Mouse (Mus musculus) c-Kit-positive CD71-positive TER-119-negative erythroid progenitor cells, embryonic 14.5 days (primary cell): ENCODE results near the gene Setd6.

Experiments
- DNase-seq: peaks from one replicate; pipeline ENCODE4 v3.0.0-alpha.2; 2013; ENCODE audit warnings: low read depth

The Setd6 gene

DNA sequence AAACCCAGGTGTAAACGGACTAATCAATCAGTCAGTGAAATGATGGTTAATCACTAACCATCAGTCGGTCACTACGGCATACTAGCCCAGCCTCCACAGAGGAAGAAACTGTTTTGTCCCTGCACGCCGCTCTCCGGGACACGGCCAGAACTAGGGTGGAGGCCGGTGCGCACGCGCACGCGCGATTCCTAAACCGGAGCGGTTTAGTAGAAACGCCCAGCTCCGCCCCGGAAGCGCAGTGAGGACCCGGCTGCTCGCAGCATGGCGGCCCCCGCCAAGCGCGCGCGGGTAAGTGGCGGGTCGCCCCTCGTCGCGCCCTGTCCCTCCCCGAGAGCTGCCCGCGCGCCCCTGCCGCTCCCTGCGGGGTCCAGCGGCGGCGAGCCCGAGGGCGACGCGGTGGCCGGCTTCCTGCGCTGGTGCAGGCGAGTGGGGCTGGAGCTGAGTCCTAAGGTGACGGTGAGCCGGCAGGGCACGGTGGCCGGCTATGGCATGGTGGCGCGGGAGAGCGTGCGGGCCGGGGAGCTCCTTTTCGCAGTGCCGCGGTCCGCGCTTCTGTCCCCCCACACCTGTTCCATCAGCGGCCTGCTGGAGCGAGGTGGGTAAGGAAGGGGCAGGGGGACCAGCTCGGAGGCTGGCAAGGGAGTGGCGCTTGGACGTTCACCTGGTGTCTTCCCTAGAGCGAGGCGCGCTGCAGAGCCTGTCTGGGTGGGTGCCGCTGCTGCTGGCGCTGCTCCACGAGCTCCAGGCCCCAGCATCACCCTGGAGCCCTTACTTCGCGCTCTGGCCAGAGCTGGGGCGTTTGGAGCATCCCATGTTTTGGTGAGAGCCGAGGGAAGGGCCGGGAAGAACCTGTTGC is at the start of gene Setd6:
Gene Setd6 (plus strand): TSS at position 206 of the 856 bp plus-strand sequence.
- DNase-seq = peak; percentile 85

DNA sequence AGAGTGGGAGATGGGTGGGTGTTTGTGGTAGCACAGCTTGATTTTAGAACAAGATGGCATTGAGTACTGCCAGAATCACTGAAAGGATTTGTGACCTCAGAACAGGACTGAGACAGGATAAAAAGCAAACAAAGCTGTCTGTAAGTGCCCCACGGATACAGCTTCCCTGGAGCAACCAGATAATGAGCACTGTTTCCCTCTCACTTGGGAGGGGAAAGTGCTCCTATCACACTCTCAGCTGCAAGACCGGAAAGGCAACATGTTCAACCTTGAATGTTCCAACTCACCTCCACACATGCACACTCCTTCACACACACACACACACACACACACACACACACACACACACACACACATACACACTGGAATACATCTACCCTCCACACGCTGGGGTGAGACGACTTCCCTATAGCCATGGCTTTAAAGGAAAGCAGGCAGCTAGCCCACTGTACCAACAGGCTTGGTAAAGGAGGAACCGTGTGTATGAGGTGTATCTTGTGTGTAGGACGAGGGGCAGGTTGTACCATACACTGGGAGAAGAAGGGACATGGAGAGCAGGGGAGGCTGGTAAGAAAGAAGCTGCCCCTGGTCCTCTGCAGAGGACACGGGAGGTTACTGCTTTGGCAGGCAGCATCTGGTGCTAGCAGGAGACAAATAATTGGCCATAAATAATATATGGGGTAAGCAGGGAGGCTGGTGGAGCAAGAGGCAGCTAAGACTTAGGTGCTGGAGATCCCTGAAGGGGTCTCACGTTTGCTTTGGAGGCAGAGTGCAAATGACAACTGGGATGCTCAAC is 47.3 kb upstream of the Setd6 start:
- no peak for DNase-seq

DNA sequence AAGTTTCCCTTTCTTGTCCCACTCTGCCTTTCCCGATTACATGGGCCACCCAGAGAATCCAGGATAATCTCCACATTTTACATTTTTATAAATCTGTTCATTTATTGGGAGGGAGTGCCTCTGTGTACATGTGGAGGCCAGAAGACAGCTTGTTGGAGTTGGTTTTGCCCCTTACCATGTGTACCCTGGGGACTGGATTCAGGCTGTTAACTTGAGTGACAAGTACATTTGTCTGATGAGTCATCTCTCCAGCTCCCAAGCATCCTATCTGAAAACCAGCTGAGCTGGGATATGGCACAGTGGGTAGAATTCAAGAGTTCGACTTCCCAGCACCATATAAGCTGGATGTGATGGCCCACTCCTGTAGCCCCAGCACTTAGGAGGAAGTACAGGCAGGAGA is 45.7 kb upstream of the Setd6 start:
- no peak for DNase-seq

DNA sequence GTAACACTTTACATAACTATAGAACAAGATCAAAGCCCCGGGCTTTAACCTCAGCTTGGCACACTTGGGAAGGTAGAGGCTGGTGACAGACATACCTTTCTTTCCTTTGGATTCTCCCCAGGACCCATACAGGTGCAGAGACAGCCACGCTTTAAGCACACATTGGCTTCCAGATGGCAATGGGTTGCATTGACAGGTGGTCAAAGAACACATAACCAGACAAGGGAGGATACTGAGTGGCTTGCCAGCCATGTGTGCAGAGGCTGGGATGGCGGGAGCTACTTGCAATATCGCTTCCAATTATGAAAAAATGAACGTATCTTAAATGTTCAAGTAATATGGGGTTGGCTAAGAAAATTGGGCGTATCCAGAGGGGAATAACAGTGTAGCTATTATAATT is 43.8 kb upstream of the Setd6 start:
- no peak for DNase-seq

DNA sequence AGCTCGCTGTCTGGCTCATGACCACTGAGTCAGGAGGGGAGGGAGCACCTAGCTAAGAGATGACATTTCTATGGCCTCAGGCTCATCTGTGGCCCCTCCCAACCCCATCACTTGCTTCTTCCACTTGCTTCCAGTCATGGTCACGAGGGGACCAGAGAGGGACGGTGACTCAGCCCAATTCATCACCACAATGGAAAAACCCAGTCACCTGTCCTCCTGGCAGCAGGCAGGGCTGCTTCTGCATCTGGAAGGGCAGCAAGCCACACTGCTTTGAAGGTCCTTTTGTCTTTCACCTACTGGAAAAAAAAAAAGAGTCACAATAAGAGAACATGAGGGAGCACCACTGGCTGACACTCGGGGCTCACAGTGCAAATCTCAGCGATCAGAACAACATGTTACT is 42.9 kb upstream of the Setd6 start:
- DNase-seq = no peak

DNA sequence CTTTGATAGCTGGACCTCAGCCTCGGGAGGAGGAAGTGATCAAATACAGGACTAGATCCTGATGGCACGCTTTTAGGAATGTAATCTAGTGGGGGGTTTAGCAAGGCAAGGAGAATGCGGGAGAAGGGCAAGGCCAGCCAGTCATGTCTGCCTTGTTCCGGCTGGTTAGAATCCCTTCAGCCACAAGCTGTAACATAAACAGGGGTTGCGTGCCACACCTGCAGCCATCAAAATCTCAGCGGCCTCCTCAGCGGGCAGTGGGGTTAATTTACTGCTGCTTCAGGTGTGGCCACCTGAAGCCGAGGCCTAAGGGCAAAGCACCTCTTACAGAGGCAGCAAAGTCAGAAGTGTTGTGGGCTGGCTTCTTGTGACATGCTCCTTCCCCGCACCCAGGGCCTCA is 39.0 kb upstream of the Setd6 start, which contains the start of gene Ndrg4:
Gene Ndrg4 (plus strand): TSS at position 350 of the 400 bp plus-strand sequence.
- DNase-seq = no peak

DNA sequence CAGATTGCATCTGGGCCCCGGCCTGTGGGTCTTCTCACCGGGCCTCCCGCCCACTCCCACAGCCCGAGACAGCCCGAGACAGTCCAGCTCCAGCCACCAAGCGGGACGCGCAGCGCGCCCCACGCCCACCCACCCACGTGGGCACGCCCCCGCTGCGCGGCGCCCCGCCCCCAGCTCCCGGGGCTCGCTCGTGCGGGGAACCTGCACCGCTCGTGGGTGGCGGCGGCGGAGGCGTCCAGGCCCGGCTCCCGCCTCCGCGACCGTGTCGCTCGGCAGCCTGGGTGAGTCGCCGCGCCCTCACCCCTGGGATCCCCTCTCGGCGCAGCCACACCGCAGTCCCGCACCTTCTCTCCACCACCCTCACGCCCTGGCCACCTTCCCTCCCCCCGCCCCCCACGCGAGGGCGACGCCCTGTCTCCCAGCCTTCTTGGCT is 38.1 kb upstream of the Setd6 start:
- DNase-seq = no peak

DNA sequence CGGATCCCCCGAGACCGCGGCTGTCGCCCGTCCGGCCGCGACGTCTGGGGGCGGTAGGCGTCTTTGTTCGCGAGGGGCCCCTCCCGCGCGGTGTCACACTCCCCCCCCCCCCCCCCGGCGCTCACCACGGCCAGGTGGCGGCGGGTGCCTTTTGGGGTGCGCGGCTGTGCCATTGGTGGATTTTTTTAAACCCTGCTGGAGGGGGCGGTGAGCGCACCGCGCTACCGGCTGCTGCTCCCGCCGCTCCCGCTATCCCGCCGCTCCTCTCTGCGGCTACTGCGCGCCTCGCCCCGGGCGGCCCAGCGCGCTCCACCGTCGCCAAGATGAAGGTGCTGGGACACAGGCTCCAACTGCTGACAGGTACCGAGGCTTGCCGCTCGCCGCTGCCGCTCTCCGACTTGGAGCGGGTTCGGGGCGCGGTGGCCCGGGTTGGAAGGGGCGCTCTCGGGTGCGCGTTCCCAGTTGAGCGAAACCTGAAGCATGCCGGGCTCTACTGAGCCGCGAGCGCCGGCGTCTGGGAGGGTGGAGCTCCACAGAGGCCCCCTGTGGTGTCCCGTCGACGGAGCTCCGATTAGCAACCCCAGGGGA is 37.6 kb upstream of the Setd6 start:
- DNase-seq = no peak

DNA sequence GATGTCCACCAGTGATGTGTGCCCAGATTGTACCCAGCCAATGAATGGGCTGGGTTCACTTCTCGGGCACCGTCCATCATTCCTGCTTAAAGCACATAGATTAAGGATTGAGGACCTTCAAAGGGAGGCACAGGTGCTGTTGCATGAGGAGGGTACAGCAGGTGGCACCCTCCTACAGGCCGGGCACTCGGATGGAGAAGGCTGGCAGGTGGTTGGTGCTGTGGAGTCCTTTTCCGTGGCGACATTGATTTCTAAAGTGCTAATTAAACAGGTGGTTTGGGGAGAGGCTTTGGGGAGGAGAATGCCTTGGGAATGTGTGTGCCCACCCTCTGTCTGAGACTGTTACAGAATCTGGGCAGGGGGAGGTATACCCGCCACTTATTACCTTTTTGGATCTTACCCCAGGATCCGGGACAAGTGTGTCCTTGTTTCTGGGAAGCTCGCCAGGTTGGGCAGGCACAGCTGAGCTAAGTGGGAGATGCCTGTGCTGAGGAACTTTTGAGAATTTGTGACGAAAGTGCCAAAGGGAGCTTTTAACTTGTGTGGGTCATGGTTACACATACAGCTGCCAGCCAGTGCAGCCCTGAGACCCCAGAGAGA is 27.5 kb upstream of the Setd6 start:
- no peak for DNase-seq

DNA sequence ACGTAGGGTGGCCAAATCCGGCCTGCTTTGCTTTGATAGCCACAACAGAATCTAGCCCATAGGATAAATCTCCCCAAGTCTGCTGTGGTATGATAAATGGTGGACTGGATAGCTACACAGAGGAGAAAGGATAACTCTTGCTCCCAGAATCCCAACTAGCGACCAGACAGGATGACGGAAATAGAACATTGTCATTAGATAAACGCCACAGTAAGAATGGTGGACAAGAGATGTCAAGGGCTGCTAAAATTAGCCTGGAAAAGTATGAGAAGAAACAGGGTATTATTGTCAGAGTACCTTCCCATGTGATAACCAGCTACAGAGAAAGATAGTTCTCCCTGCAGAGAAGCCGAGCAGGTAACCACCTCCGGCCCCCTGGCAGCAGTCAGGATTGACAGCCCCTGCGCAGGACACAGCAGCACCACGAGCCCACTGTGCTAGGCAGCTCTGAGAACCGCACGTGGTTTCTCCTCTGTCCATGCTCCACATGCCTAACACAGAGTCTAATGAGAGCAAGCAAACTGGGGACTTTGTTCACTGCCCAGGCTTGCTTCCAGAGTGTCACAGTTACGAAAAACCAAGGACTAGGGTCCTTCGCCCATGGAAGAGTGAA is 24.6 kb upstream of the Setd6 start:
- no peak for DNase-seq

DNA sequence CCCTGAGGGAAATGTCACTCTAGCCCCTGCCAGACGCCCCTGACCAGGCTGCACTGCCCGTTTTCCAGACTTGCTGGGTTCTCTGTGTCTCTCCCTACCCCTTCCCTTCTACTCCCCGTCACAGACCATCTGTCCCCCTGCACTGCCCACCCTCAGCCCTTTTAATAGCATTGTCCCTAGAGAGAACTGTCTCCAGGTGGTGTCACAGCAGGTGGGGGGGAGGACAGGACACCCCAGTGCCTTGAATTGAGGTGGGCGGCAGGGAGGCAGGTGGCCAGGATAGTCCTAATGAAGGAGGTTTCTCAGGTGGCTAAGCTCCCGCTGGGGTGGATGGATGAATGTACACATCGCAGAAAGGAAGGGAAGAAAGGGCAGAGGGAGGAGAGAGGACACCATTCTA is 21.1 kb upstream of the Setd6 start:
- DNase-seq = no peak

DNA sequence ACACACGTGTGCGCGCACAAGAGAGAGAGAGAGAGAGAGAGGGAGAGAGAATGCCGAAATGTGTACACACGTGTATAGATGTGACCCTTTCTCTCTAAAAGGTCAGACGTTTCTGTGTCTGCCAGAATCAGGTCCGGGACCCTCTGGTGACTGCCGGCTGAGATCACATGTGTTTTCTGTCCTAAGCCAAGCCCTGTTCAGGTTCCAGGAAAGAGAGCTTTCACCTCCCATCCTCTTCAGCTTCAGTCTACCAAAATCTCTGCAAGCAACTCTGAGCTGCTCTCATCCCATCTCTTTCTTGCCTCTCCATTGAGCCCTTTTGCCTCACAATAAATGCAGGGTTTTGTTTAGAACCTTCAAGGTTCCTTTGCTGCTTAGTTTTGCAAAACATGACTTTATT is 19.0 kb upstream of the Setd6 start:
- DNase-seq = no peak

DNA sequence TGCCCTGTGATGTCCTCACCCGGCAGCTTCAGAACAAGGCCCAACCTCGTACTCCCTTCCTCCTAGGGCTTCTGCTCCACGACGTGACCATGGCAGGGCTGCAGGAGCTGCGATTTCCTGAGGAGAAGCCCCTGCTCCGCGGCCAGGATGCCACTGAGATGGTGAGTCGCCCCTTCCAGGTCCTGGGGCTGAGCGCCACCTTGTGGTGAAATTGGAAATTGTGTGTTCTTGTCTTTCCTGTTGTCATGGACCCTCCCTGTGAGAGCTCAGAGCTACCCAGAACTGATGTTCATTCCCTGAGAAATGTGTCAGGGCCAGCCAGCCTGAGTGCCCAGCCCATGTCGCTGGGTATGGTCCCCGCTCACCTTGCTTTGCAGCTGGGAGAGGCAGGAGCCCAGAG is 18.6 kb upstream of the Setd6 start:
- no peak for DNase-seq

DNA sequence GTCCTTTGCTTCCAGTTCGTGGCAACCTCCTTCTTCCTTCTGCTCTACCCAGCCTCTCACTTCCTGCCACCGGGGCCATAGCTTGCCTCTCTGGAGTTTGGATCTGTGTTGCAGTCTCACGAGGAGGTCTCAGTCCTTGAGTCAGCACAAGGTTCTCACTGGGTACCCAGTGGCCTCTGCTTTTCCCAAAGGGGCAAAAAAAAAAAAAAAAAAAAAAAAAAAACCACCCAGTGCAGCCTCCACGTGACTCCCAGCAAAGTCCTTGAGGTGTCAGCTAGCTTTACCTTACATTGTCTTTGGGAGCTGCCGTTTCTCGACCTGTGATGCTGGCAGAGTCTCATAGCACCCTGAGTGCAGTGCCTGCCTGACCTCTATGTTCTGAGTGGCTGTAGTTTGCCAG is 17.5 kb upstream of the Setd6 start:
- DNase-seq = no peak

DNA sequence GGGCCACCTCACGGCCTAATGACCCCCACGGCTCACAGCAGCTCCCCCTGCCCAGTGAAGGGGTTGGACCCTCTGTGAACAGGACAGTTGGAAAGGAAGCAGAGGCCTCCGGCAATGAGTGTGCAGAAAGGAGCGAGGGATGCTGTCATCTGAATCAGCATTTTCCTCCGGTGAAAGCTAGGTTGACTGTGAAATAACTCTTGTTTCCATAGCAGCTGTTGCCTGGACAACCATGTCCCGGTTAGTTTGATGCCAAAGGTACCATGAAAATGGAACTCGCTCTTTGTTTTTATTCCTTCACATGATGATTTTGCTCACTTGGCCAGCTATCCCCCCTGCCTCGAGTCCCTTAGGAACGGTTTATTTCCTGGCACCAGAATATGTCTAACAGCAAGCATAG is 15.4 kb upstream of the Setd6 start:
- DNase-seq = no peak

DNA sequence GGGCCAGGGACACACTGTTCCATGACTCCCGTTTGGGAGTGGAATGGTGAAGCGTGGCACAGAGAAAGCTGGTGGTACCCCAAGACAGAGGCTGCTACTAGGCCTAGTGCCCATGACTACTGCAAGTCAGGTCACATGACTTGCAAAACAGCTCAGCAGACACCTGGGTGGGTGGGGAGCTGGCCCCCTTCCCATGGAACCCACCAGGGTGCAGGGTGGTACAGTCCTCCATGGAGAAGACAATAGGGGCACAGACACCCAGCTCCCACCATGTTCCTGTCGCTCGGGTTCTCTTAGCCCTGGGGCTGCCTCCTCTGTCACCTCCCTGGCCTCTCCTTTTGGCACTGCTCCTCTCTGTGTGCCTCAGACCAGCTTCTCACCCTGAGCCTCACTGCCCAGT is 13.9 kb upstream of the Setd6 start:
- no peak for DNase-seq

DNA sequence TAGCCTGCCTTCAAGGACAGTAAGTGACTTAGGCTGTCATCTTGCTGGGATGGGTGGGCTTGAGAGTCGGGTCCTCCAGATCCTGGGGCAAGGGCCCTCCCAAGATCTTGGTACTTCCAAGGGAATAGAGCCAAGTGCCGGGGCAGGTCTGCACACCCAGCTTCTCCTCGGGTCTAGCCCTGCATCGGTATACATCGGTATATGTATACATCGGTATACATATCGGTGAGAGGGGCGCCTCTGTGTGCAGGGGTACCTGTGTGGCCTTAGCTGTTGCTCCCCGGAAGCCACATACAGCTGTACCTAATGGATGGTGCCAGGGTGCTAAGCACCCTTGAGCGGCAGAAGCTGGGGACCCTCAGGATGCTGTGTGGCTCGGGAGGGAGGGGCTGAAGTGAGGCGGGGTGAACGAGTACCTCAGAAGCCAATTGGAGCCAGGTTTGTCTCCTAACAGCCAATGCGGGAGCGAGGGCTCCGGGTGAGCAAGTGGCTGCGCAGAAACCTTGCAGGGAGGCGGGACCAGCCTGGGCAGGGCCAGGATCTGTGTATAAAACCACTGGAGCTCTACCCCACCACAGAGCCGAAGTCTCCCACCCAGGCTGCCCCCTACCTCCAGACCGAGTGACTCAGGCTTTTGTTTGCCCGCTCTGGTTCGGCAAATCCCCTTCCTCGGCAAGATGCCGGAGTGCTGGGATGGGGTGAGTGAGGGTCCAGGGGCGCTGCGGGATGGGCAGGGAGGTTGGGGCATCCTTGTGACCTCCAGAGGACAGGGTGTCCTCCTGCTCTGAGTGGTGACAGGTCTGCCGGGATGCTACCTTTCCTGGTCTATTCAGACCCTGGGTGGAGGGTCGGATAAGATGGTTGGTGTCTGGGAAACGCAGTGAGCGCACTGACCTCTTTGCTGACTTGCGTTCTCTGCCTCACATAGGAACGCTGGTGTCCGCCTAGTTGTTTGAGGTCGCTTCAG is 12.9 kb upstream of the Setd6 start:
- peak; percentile 65 for DNase-seq

DNA sequence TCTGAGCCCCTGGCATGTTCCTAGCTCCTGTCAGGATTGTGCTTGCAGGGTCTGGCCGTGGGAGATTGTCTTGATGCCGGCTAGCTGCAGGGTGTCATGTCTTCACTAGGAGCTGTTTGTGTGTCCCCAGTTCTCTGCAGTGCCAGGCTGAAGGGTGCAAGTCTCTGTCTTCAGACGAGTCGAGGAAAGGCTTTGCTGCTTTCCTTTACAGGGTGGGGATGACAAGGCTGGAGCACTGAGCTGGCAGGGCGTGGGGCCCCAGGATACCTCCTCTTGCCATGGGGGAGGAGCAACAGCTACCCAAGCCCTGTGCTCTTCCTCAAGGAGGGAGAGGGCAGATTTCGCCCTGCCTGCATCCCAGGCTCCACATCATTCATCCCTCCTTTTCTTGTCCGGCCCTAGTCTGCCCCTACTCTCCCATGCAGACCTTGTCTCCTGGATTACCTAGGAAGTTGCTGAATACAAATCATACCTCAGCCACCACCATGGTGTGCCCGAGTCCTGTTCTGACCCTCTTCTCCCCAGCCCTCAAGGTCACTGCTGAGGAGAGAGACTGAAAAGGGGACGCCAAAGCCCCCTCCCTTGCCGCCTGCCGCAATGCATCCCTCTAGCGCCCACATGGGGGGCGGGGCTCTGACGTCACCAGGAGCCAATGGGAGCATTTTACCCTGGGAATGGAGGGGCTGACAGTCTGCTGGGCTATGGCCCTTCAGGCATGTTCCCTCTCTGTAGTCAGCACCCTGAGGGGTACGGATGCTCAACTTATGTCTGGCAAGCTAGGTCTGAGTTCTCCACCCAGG is 12.0 kb upstream of the Setd6 start:
- DNase-seq = no peak

DNA sequence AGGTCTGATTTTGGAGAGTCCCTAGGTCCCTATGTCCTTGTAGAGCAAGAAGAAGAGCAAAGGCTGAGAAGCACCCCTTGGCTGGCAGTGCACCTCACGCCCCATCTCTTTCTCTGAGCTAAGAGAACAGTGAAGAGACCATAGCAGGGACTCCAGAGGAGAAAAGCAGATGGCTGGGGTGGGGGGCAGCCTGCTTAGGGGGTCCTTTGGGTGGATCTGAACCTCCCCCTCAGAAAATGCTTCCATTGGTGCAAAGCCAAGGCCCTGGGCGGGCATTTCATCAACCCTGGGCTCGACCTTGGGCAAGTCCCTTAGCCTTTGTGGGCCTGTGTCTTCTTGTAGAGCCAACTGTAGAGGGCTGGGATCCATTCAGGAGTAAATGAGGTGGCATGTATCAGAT is 11.1 kb upstream of the Setd6 start:
- no peak for DNase-seq

DNA sequence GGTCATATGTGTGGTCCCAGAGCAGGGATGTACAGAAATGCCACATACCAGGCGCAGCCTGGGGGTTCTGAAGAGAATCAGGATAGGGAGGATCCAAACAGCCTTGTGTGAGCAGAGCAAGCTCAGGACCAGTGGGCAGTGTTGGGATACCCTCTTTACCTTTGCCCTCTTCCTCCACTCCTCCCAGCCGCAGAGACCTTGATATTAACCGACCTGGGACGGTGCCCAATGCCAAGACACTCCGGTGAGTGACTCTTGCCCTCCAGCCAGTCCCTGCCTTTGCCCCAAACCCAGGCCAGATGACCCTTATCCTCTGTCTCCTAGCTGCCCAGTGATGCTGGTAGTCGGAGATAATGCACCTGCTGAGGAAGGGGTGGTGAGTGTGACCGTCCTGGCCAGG is 6.1 kb upstream of the Setd6 start:
- no peak for DNase-seq
